Mouse (Mus musculus): ENCODE data around the gene Stard10. TPM values are rescaled to one million over a fixed set of nuclear protein-coding genes. Genes with fewer than 3 reads are reported as not detected.

The Stard10 gene
- total RNA-seq, 2 experiments from 2014 or later: 22.5 to 60.5 TPM

DNA sequence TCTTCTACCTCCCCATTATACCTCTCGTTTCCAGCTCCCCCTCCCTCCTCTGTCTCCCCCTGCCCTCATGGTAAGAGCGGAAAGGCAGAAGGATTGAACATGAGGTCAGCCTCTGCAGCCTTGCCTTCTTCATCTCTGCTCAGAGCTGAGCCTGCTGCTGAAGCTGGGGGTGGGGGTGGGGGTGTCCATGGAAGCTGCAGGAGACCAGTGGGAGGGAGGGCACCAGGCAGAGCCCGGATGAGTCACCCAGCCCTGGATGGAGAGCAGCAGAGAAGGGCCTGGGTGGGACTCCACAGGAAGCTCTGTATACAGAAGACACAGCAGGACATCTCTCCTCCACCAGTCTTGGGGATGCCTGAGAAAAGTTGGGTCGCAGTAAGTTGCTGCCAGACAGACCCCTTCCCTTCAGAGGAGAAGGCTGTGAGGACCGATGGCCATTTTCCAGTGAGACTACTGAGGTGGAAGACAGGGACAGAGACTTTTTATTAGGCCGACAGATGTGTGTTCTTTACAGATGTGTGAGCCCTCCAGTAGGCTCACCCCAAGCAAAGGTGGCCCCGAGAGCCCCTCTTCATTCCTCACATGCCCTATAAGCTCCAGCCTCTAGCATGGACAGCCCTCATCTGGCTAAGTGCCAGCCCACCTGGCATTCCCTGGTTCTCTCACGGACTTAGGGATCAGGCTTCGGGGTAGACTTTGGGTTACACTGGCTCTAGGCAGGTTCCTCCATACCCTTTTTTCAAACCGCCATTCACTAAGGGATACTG is 13.4 kb downstream of the Stard10 start:
- DNase-seq: peak; percentile 74 to 84

DNA sequence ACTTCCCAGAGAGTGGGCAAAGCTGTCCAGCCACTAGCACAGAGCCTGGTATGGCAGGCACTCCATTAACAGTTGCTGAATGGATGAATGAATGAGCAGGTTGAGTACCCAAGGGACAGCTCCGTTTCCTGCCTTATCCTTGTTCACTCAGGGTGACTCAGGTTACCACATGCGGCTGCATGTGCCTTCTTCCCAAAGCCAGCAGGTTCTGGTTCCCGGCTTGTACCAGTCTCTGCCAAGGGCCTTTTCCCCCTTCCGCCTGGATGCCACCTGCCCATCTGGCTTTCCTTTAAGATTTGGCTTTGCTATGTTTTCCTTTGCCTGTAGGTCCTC is 13.9 kb downstream of the Stard10 start:
- no peak for DNase-seq

GRCm38 (mm10) chr7:101332045-101332831 is 15.4 kb downstream of the Stard10 start:
- peak in 1 of 2 experiments; percentile 77 for DNase-seq

- DNase-seq: no peak
Measured at GRCm38 (mm10) chr7:101335228-101335627, 18.3 kb downstream of the Stard10 start.

- no peak for DNase-seq
Measured at GRCm38 (mm10) chr7:101336686-101337085, 19.8 kb downstream of the Stard10 start.

DNA sequence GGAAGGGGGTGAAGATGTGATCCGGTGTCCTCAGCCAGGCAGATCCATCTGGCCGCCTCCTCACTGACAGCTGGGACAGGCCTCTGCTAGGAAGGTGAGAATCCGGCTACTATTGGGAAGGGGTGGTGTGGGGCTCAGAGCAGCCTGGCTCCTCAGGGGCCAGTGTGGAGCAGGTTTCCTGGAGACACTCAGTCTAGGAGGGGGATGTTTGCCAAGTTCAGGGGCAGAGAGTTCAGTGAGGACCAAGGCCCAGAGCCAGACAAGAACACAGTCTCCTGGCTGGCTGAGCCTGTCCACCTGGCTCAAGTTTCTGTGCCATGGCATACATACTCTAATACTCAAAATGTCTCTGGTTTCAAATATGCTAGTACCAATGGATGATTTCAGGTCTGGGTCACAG is 20.5 kb downstream of the Stard10 start:
- DNase-seq: no peak

- DNase-seq: no peak
Measured at GRCm38 (mm10) chr7:101341405-101341804, 24.5 kb downstream of the Stard10 start.

GRCm38 (mm10) chr7:101343135-101343534 is 26.2 kb downstream of the Stard10 start:
- DNase-seq: no peak

DNA sequence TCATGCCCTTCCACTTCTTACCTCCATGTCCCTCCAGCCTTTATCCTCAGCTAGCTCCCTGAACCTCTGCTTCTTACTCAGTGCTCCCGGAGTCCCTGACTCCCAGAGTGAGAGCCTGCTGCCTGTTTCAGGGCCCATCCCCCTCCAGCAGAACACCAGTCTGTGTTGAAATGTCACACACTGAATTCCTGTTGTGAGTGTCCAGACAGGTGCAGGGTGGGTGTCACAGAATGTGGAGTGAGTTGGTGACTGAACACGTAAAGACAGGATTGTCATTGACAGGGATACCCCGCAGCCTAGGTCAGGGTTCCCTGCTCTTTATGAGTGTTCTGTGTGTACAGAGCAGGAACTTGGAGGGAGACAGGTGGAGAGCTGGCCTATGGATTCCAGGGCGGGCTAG is 28.0 kb downstream of the Stard10 start:
- no peak for DNase-seq

DNA sequence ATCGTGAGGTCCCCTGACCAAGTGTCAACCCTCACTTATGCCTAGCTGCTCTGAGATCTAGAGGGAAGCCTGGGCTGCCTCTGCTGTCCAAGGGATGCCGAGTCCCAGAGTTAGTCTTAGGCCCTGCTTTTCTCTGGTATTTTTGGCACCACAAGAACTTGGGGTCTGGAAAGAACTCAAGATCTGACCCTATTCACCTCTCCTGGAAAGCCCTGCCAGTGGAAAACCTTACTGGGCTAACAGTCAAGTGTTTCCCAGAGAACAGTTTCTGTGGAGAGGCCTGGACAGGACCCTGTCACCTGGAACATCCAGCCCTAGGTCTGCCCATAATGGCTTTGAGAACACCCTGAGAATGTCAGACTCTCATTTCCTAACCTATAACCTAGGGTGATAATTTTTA is 30.1 kb downstream of the Stard10 start:
- no peak for DNase-seq

- DNase-seq: peak; percentile 77 to 88
Measured at GRCm38 (mm10) chr7:101347767-101348270, 30.9 kb downstream of the Stard10 start, which contains the start of gene Arap1. Gene Arap1, plus strand, starts transcription at chr7:101348067.

DNA sequence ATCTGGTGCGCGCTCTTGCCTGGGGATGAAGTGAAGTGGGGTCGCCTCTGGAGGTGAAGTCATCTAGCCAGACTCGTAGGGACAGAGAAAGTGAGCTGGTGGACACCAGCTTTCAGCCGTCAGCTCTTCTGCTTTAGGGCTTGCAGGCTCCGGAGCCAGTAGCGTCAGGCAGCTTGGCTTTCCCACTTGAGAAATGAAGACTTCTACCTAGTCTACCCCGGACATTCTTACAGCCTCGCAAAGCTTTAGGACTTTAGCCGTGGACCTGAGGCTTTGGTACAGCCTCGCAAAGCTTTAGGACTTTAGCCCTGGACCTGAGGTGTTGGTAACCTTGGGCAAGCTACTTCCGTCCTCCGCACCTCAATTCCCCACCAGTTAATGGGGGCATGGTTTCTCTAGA is 31.4 kb downstream of the Stard10 start:
- DNase-seq: peak in 1 of 2 experiments; percentile 38

GRCm38 (mm10) chr7:101349861-101350260 is 33.0 kb downstream of the Stard10 start:
- peak in 1 of 2 experiments; percentile 35 for DNase-seq

GRCm38 (mm10) chr7:101352404-101352803 is 35.5 kb downstream of the Stard10 start:
- no peak for DNase-seq

DNA sequence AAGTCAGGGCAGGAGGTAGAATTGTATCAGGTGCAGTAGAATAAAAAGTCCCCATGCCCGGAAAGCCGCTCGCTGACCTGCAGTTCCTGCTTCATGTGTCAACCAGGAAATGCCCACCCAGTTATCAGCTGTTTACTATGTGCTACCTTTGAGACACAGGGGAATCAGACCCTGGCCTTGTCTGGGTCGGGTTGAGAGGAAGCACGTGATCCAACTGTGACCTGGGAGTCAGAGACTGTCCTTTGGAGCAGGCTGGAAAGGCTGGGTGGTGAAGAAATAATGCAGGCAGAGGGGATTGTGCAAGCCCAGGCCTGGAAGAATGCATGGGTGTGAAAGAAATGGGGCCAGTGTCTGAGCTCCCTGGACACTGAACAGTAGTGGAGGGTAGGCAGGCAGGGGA is 37.5 kb downstream of the Stard10 start:
- peak in 1 of 2 experiments; percentile 52 for DNase-seq

GRCm38 (mm10) chr7:101355551-101356100 is 38.7 kb downstream of the Stard10 start:
- no peak for DNase-seq

GRCm38 (mm10) chr7:101356868-101357267 is 40.0 kb downstream of the Stard10 start:
- no peak for DNase-seq

GRCm38 (mm10) chr7:101360406-101360805 is 43.5 kb downstream of the Stard10 start:
- DNase-seq: no peak

- DNase-seq: no peak
Measured at GRCm38 (mm10) chr7:101361021-101361420, 44.1 kb downstream of the Stard10 start.

- DNase-seq: peak in 1 of 2 experiments; percentile 49
Measured at GRCm38 (mm10) chr7:101361767-101362166, 44.9 kb downstream of the Stard10 start.

DNA sequence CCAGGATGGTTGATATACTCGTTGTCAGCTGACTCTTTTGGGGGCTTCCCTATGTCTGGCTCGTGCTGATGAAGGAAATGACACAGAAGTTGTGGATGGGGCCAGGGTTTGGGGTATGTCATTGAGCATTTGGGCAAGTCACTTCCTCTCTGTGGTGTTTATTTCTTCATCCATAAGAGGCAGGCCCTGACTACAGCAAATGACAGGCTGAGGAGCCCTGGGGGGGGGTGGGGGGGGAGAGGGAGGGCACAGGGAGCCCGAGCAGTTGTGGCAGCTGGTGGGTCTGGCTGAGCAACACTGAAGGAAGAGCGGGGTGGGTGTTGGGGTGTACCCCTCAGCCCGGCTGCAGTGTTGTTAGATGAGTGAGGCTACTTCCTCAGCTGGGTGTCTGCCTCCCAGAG is 45.9 kb downstream of the Stard10 start:
- no peak for DNase-seq

GRCm38 (mm10) chr7:101363914-101364313 is 47.0 kb downstream of the Stard10 start:
- no peak for DNase-seq

Data from adrenal gland, postnatal 36 days (tissue).